Mouse (Mus musculus): ENCODE results near the gene Aspdh.

DNA sequence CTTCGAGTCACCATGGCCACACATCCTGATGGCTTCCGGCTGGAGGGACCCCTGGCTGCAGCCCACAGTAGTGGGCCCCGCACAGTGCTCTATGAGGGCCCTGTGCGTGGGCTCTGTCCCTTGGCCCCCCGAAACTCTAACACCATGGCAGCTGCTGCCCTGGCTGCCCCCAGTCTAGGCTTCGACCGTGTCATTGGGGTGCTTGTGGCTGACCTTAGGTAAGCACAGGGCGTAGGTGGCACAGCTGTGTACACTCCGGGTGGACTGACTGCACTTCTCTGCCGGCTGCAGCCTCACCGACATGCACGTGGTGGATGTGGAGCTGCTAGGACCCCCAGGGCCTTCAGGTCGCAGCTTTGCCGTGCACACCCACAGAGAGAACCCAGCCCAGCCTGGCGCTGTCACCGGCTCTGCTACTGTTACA, 1.7 kb downstream of the Aspdh start:
- TF ChIP-seq CTCF (IDR thresholded peaks at IDR 0.05) (no peak), EP300 (IDR thresholded peaks at IDR 0.05) (no peak)
